Mouse (Mus musculus): Measurements from ENCODE around the gene Tnfrsf1a. TPM values are rescaled to one million over a fixed set of nuclear protein-coding genes. Genes with fewer than 3 reads are reported as not detected.

Gene Tnfrsf1a
- polyA plus RNA-seq, 1 experiment from 2014 or later = 81.8 TPM

DNA sequence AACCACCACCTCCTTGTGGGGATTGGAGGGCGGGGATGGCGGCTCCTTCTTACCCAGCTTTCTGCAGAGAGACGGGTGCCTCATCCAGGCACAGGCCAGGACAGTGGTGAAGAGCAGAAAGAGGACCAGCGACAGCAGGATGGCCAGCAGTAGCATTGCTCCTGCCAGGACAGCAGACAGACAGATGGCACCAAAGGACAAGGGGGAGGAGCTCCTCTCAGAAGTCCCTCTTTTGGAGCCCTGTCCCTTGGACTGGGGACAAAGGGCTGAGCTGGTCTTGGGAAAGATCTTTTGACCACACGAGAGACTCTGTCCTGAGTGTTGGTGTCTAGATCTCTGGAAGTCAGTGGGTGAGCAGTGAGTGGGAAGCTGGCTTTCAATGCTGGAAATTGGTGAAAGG, 39.8 kb upstream of the Tnfrsf1a start:
- Histone ChIP-seq H3K27ac (replicated peaks; ENCODE audit: low read depth, low read length) (no peak overlapping the region), H3K4me1 (ENCODE audit: control insufficient read depth, insufficient read depth, low read length) (peaks cover 33% of the 10 kb centered on the region), H3K9ac (ENCODE audit: low read depth, low read length) (no peak overlapping the region), H3K27me3 (replicated peaks; ENCODE audit: control insufficient read depth, insufficient read depth, low read length) (no peaks in the 10 kb centered on the region), H3K4me3 (ENCODE audit: low read depth, low read length) (no peak overlapping the region), H3K36me3 (ENCODE audit: control insufficient read depth, insufficient read depth, low read length) (peaks cover 17% of the 10 kb centered on the region), H3K4me2 (ENCODE audit: low read depth, low read length) (no peak overlapping the region), H3K9me3 (ENCODE audit: control insufficient read depth, low read length) (no peaks in the 10 kb centered on the region)
- no peak for ATAC-seq (ENCODE audit: low read depth)
- DNase-seq (ENCODE audit: low spot score) = no peak
- 35% methylated on average over 5 of the region's 5 CpGs for WGBS

DNA sequence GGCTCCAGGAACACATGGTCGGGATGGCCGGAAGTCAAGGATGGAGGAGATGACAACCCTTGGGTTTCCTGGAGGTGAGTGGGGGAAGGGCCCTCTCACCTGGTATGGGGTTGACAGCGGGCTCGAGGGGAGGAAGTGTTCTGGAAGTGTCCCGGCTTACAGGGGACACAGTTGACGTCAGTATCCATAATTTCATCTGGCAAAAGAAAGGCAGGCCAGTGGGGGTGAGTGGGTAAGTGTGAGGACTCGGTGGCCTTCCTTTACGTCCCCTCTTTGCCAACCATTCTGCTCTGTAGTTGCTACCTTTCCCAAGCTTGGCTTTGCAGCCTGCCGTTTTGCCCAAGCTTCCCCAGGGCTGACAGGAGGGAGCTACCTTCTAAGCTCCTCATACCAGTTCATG, 37.0 kb upstream of the Tnfrsf1a start:
- Histone ChIP-seq H3K27ac (replicated peaks; ENCODE audit: low read depth, low read length) (no peak overlapping the region), H3K9me3 (ENCODE audit: control insufficient read depth, low read length) (no peaks in the 10 kb centered on the region), H3K4me2 (ENCODE audit: low read depth, low read length) (peak overlapping the region; percentile 83), H3K4me3 (ENCODE audit: low read depth, low read length) (peak overlapping the region; percentile 53), H3K4me1 (ENCODE audit: control insufficient read depth, insufficient read depth, low read length) (peaks cover 34% of the 10 kb centered on the region), H3K27me3 (replicated peaks; ENCODE audit: control insufficient read depth, insufficient read depth, low read length) (no peaks in the 10 kb centered on the region), H3K36me3 (ENCODE audit: control insufficient read depth, insufficient read depth, low read length) (peaks cover 11% of the 10 kb centered on the region; the same call in 1 of the 2 replicates), H3K9ac (ENCODE audit: low read depth, low read length) (no peak overlapping the region)
- no peak for DNase-seq (ENCODE audit: low spot score)
- WGBS = 70% methylated on average over 9 of the region's 9 CpGs
- ATAC-seq (ENCODE audit: low read depth) = no peak

DNA sequence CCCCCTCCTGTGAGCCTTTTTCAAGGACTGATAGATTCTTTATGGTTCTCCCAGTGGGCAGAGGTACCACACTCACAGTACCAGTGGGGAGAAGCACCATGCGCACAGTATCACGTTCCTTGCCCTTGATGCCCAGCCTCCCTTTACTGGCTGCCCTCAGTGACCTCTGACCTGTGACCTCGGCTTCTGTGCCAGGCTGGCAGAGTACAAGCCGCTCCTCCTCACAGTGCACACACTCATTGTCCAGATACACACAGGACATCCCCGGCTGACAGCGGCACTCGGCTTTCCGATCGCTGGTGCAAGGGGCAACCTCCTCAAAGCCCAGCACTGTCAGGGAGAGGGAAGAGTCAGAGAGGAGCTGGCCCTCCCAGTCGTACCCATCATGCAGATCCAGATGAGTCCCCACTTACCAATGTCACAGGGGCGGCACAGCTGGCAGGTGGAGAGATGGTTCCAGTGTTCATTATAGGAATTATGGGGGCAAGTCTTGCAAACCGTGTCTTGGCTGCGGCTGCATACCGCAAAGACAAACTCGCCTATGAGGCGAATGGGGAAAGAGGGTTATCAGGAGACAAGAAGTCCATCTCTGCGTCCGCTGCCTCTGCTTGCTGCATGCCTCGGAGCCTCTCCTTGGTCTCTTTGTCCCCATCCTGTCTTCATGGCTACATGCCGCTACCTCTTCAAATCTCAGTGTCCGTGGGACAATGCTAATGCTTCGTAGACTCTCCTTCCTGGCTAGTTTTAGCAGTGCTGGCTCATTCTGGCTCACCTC, 36.4 kb upstream of the Tnfrsf1a start:
- Histone ChIP-seq H3K4me1 (ENCODE audit: control insufficient read depth, insufficient read depth, low read length) (peaks cover 34% of the 10 kb centered on the region), H3K9ac (ENCODE audit: low read depth, low read length) (peak overlapping the region; percentile 85), H3K27me3 (replicated peaks; ENCODE audit: control insufficient read depth, insufficient read depth, low read length) (no peaks in the 10 kb centered on the region), H3K36me3 (ENCODE audit: control insufficient read depth, insufficient read depth, low read length) (peaks cover 11% of the 10 kb centered on the region; the same call in 1 of the 2 replicates), H3K4me2 (ENCODE audit: low read depth, low read length) (peak overlapping the region; percentile 83), H3K27ac (replicated peaks; ENCODE audit: low read depth, low read length) (peak overlapping the region; percentile 68), H3K9me3 (ENCODE audit: control insufficient read depth, low read length) (no peaks in the 10 kb centered on the region), H3K4me3 (ENCODE audit: low read depth, low read length) (peak overlapping the region; percentile 53)
- DNase-seq (ENCODE audit: low spot score) = no peak
- WGBS = 66% methylated on average over 22 of the region's 22 CpGs
- ATAC-seq (ENCODE audit: low read depth) = no peak

DNA sequence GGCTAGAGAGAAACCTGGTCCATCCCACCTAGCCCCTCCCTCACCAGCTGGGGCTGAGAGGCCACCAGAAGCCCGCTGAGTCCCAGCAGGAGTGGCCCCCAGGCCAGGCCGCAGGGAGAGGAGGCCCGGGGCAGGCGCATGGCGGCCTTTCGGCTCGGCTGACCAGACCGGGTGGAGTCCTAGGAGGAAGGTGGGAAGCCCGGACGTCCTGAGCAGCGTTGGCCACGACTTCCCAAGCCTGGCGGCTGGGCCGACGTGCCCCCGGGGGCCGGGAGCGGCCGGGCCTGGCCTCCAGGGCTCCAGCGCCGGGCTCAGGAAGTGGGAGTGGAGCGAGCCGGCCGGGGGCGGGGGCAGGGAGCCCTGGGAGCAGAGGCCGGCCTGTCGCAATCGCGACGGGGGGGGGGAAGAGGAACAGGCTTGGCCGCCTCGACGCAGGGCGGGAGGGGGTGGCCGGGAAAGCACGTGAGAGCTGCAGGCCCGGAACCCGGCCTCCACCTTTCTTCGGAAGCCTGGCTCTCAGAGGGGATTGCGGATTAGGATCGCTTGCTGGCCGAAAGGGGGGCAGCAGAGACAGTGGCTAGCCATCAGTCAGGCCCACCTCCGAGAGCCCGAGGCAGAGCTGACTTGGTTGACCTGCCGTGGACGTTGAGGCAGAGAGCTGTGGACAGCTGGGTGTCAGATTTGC, 35.5 kb upstream of the Tnfrsf1a start, which contains the start of gene Ltbr:
Gene Ltbr (minus strand): TSS at position 340 of the 685 bp plus-strand sequence.
- peaks cover 8% of the 10 kb centered on the region; the same call in 1 of the 2 replicates for H3K36me3 ChIP-seq (ENCODE audit: control insufficient read depth, insufficient read depth, low read length)
- under 1% methylated on average over 14 of the region's 46 CpGs for WGBS
- peak within 1 kb of the TSS; percentile 53 for H3K4me3 ChIP-seq (ENCODE audit: low read depth, low read length)
- H3K4me1 ChIP-seq (ENCODE audit: control insufficient read depth, insufficient read depth, low read length) = peaks cover 34% of the 10 kb centered on the region
- ATAC-seq (ENCODE audit: low read depth) (peak; percentile 89), DNase-seq (ENCODE audit: low spot score) (peak; percentile 87)
- H3K27ac ChIP-seq (replicated peaks; ENCODE audit: low read depth, low read length) = peak within 1 kb of the TSS; percentile 68
- no peaks in the 10 kb centered on the region for H3K9me3 ChIP-seq (ENCODE audit: control insufficient read depth, low read length)
- peak within 1 kb of the TSS; percentile 85 for H3K9ac ChIP-seq (ENCODE audit: low read depth, low read length)
- H3K27me3 ChIP-seq (replicated peaks; ENCODE audit: control insufficient read depth, insufficient read depth, low read length) = no peaks in the 10 kb centered on the region
- H3K4me2 ChIP-seq (ENCODE audit: low read depth, low read length) = peak within 1 kb of the TSS; percentile 83

DNA sequence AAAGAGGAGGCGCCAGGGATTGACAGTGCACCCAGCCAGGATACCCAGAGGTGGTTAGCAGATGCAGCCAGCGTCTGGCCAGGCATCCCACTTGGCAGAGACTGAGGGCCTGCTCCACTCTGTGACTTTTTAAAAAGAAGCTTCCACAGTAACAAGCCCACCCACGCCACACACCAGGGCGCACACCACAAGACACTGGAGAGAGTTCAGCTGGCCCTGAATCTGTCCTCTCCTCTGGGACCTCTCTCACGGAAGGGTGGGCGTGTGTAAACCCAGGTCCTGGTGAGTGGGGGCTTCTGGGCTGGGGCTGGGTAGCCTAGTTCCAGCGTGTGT, 35.0 kb upstream of the Tnfrsf1a start:
- peak overlapping the region; percentile 68 for H3K27ac ChIP-seq (replicated peaks; ENCODE audit: low read depth, low read length)
- peak overlapping the region; percentile 53 for H3K4me3 ChIP-seq (ENCODE audit: low read depth, low read length)
- WGBS = 44% methylated on average over 7 of the region's 7 CpGs
- peaks cover 31% of the 10 kb centered on the region for H3K4me1 ChIP-seq (ENCODE audit: control insufficient read depth, insufficient read depth, low read length)
- no peak for DNase-seq (ENCODE audit: low spot score)
- H3K4me2 ChIP-seq (ENCODE audit: low read depth, low read length) = peak overlapping the region; percentile 83
- H3K27me3 ChIP-seq (replicated peaks; ENCODE audit: control insufficient read depth, insufficient read depth, low read length) = no peaks in the 10 kb centered on the region
- H3K9ac ChIP-seq (ENCODE audit: low read depth, low read length) = peak overlapping the region; percentile 85
- peak; percentile 21; the same call in 1 of the 2 replicates for ATAC-seq (ENCODE audit: low read depth)
- H3K9me3 ChIP-seq (ENCODE audit: control insufficient read depth, low read length) = no peaks in the 10 kb centered on the region
- peaks cover 8% of the 10 kb centered on the region; the same call in 1 of the 2 replicates for H3K36me3 ChIP-seq (ENCODE audit: control insufficient read depth, insufficient read depth, low read length)

DNA sequence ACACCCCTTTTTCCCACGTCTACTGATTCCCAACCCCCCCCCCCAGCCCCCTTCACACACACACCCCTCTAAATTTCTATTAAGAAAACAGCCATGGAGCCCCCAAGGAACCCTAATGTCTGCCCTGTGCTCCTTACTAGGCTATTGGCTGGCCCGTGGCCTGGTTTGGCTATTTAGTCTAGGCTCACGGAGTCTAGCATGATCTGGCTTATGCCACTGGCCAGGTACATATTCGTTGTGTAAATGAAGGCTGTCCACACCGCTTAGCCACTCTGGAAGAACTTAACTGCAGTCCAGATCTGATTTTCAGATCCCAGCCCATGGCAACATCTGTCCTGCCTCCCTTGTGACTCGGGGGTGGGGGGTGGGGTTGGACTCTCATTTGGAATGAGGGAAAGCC, 34.4 kb upstream of the Tnfrsf1a start:
- peak overlapping the region; percentile 83; the same call in 1 of the 2 replicates for H3K4me2 ChIP-seq (ENCODE audit: low read depth, low read length)
- WGBS = 76% methylated on average over 6 of the region's 6 CpGs
- peak overlapping the region; percentile 85; the same call in 1 of the 2 replicates for H3K9ac ChIP-seq (ENCODE audit: low read depth, low read length)

DNA sequence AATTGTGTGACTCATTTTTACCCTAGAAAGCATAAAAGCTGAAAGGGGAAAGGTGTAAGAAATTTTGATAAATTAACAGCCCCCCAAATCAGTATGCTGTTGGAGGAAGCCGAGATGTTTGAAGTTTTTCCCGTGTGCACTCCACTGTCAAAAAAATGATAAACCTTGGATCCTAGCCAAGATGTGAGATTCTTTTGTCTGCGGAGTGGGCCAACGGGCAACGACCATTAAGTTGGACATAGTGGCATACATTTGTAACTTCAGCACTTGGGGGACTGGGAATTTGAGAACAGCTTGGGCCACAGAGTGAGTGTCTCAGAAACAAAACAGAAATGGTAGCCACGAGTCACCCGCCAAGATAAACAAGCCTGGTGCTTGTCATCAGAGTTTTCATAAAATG, 32.1 kb upstream of the Tnfrsf1a start:
- Histone ChIP-seq H3K27ac (replicated peaks; ENCODE audit: low read depth, low read length) (no peak overlapping the region), H3K4me3 (ENCODE audit: low read depth, low read length) (no peak overlapping the region), H3K4me2 (ENCODE audit: low read depth, low read length) (no peak overlapping the region), H3K36me3 (ENCODE audit: control insufficient read depth, insufficient read depth, low read length) (no peaks in the 10 kb centered on the region), H3K4me1 (ENCODE audit: control insufficient read depth, insufficient read depth, low read length) (peaks cover 22% of the 10 kb centered on the region), H3K27me3 (replicated peaks; ENCODE audit: control insufficient read depth, insufficient read depth, low read length) (peaks cover 19% of the 10 kb centered on the region), H3K9ac (ENCODE audit: low read depth, low read length) (no peak overlapping the region), H3K9me3 (ENCODE audit: control insufficient read depth, low read length) (no peaks in the 10 kb centered on the region)
- ATAC-seq (ENCODE audit: low read depth) (no peak), DNase-seq (ENCODE audit: low spot score) (no peak)
- whole genome bisulfite sequencing = 53% methylated on average over 7 of the region's 7 CpGs

More for the DNA sequence above, 34.4 kb upstream of the Tnfrsf1a start:
- Histone ChIP-seq H3K9me3 (ENCODE audit: control insufficient read depth, low read length) (no peaks in the 10 kb centered on the region), H3K27me3 (replicated peaks; ENCODE audit: control insufficient read depth, insufficient read depth, low read length) (no peaks in the 10 kb centered on the region), H3K36me3 (ENCODE audit: control insufficient read depth, insufficient read depth, low read length) (peaks cover 5% of the 10 kb centered on the region; the same call in 1 of the 2 replicates), H3K27ac (replicated peaks; ENCODE audit: low read depth, low read length) (no peak overlapping the region), H3K4me3 (ENCODE audit: low read depth, low read length) (no peak overlapping the region), H3K4me1 (ENCODE audit: control insufficient read depth, insufficient read depth, low read length) (peaks cover 30% of the 10 kb centered on the region)
- DNase-seq (ENCODE audit: low spot score) (no peak), ATAC-seq (ENCODE audit: low read depth) (no peak)

DNA sequence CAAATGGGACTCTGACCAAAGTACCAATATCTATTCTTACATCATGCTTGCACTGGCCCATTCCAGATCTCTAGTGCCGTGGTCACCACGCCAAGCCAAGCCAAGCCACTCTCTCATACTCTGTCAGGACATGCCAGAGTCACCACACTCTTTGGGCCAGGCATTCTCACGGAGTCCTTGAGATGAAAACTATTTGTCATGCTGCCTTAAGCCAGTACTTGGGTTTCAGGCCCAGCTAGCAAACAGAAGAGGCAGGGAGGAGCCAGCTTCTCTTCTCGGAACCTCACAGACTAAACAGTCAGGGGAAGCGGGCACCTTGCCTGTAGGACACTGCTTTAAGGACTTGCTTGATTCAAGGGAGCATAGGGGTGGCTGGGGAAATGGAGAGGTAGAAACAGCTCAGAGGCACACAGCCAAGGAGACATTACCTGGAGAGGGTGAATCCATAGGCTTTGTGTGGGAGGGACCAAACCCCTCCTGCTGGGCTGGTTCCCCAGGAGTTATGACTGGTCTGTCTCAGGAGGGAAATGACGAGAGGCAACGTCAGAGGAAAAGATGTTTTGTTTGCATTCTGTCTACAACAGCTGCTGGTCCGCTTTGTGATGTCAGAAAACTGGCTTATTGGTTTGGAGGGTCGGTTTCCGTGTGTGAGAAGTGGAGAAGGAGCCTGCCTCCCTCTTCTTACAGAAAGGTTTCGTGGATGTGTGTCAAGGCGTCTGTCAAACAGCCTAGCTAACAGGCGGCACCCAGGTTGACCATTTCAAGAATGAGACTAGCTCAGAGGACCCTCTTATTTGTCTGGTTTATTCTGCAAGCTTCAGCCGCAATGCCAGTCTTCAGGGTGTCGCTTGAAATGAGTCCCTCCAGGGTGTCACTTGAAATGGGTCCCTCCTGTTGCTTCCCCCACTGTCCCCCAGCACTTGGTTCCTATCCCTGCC, 29.9 kb upstream of the Tnfrsf1a start:
- ATAC-seq (ENCODE audit: low read depth) (no peak), DNase-seq (ENCODE audit: low spot score) (no peak)
- Histone ChIP-seq H3K4me3 (ENCODE audit: low read depth, low read length) (no peak overlapping the region), H3K9ac (ENCODE audit: low read depth, low read length) (no peak overlapping the region), H3K27me3 (replicated peaks; ENCODE audit: control insufficient read depth, insufficient read depth, low read length) (peaks cover 27% of the 10 kb centered on the region), H3K4me1 (ENCODE audit: control insufficient read depth, insufficient read depth, low read length) (peaks cover 3% of the 10 kb centered on the region), H3K27ac (replicated peaks; ENCODE audit: low read depth, low read length) (peak overlapping the region; percentile 33; the same call in 1 of the 2 replicates), H3K4me2 (ENCODE audit: low read depth, low read length) (no peak overlapping the region), H3K36me3 (ENCODE audit: control insufficient read depth, insufficient read depth, low read length) (no peaks in the 10 kb centered on the region), H3K9me3 (ENCODE audit: control insufficient read depth, low read length) (no peaks in the 10 kb centered on the region)
- WGBS = 55% methylated on average over 15 of the region's 15 CpGs

All from embryonic facial prominence, embryonic 14.5 days (tissue).